Mouse (Mus musculus): Measurements from ENCODE around the gene Ppm1d. TPM values are rescaled to one million over a fixed set of nuclear protein-coding genes. Genes with fewer than 3 reads are reported as not detected.

Gene Ppm1d
- polyA plus RNA-seq, 1 experiment from 2014 or later = 21.1 TPM

DNA sequence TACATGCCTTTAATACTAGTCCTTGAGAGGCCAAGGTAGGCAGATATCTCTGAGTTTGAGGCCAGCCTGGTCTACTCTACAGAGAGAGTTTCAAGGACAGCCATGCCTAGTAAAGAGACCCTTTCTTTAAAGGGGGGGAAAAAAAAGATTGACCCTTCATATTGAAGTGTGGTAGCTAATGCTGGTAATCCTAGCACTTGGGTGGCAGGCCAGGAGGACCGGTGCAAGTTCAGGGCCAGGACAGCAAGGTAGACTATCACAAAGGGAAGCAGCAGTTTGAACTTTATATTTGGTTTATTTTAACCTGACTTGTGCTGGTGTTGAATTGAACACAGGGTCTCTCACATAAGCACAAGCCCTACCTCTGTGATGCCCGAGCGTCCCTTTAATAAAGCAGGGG, 2.3 kb downstream of the Ppm1d start:
- Histone ChIP-seq H3K27me3 (ENCODE audit: control insufficient read depth, insufficient read depth, low read length) (no peaks in the 10 kb centered on the region), H3K27ac (no peak overlapping the region), H3K4me2 (replicated peaks) (peak overlapping the region; percentile 53), H3K36me3 (replicated peaks; ENCODE audit: control insufficient read depth, insufficient read depth) (no peaks in the 10 kb centered on the region), H3K9me3 (ENCODE audit: control insufficient read depth, low read length) (no peaks in the 10 kb centered on the region), H3K9ac (peak overlapping the region; percentile 88; the same call in 1 of the 2 replicates), H3K4me1 (replicated peaks; ENCODE audit: control insufficient read depth, insufficient read depth, low read length) (peaks cover 24% of the 10 kb centered on the region), H3K4me3 (replicated peaks; ENCODE audit: low read length) (peak overlapping the region; percentile 83)
- ATAC-seq (ENCODE audit: low FRiP score) (no peak), DNase-seq (ENCODE audit: low spot score) (no peak)
- 83% methylated on average over 3 of the region's 3 CpGs for WGBS

DNA sequence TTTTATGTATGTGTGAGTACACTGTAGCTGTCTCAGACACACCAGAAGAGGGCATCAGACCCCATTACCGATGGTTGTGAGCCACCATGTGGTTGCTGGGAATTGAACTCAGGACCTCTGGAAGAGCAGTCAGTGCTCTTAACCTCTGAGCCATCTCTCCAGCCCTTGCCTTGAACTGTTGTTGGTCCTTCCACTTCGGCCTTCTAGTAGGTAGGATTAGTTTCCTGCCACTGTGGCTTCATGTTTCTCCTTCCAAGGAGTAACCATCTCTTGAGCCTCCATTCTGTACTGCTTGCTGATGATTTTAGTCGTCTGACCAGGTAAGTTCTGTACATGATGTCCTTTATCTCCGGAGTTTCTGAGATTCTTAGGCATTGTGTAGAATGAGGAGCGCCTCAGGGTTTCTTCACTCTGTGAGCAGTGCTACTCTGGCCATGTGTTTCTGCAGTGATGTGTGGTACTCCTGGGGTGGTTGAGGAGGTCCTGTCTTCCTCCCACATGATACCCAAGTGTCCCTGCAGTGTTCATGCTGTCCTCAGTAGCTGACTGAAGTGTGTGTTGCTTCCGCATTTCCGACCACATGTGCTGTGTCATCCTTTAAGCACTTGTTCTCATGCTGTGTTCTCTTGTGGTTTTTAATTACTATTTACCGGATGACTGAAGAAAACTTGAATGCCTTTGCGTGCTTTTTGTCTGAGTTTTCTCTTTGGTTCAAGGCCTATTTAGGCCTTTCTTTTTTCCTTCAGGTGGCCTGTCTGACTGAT, 12.7 kb downstream of the Ppm1d start:
- 76% methylated on average over 9 of the region's 9 CpGs for WGBS
- no peak overlapping the region for H3K9ac ChIP-seq
- ATAC-seq (ENCODE audit: low FRiP score) (no peak), DNase-seq (ENCODE audit: low spot score) (no peak)
- no peaks in the 10 kb centered on the region for H3K9me3 ChIP-seq (ENCODE audit: control insufficient read depth, low read length)
- H3K27me3 ChIP-seq (ENCODE audit: control insufficient read depth, insufficient read depth, low read length) = no peaks in the 10 kb centered on the region
- H3K4me3 ChIP-seq (replicated peaks; ENCODE audit: low read length) = no peak overlapping the region
- H3K4me2 ChIP-seq (replicated peaks) = no peak overlapping the region
- H3K4me1 ChIP-seq (replicated peaks; ENCODE audit: control insufficient read depth, insufficient read depth, low read length) = no peaks in the 10 kb centered on the region
- no peaks in the 10 kb centered on the region; the same call in none of the 2 replicates for H3K36me3 ChIP-seq (replicated peaks; ENCODE audit: control insufficient read depth, insufficient read depth)
- H3K27ac ChIP-seq = no peak overlapping the region

DNA sequence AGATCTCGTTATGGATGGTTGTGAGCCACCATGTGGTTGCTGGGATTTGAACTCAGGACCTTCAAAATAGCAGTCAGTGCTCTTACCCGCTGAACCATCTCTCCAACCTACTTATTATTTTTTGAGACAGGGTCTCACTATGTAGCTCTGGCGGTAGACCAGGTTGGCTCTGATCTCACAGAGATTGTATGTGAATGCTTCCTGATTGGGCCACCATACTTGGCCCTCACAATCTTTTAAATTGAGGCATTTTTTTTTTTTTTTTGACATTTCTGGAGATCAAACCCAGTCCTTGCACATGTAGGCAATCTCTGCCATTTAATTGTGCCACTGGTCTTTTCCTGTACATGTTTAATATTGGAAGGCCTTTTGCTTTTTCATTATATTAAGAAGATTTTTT, 17.7 kb downstream of the Ppm1d start:
- no peaks in the 10 kb centered on the region for H3K9me3 ChIP-seq (ENCODE audit: control insufficient read depth, low read length)
- ATAC-seq (ENCODE audit: low FRiP score) = no peak
- no peaks in the 10 kb centered on the region for H3K4me1 ChIP-seq (replicated peaks; ENCODE audit: control insufficient read depth, insufficient read depth, low read length)
- no peak overlapping the region for H3K4me3 ChIP-seq (replicated peaks; ENCODE audit: low read length)
- no peak overlapping the region for H3K9ac ChIP-seq
- H3K27ac ChIP-seq = no peak overlapping the region
- no peaks in the 10 kb centered on the region for H3K27me3 ChIP-seq (ENCODE audit: control insufficient read depth, insufficient read depth, low read length)
- no peak overlapping the region for H3K4me2 ChIP-seq (replicated peaks)
- no peak for DNase-seq (ENCODE audit: low spot score)
- WGBS = 94% methylated on average over 3 of the region's 3 CpGs
- peaks cover 26% of the 10 kb centered on the region for H3K36me3 ChIP-seq (replicated peaks; ENCODE audit: control insufficient read depth, insufficient read depth)

DNA sequence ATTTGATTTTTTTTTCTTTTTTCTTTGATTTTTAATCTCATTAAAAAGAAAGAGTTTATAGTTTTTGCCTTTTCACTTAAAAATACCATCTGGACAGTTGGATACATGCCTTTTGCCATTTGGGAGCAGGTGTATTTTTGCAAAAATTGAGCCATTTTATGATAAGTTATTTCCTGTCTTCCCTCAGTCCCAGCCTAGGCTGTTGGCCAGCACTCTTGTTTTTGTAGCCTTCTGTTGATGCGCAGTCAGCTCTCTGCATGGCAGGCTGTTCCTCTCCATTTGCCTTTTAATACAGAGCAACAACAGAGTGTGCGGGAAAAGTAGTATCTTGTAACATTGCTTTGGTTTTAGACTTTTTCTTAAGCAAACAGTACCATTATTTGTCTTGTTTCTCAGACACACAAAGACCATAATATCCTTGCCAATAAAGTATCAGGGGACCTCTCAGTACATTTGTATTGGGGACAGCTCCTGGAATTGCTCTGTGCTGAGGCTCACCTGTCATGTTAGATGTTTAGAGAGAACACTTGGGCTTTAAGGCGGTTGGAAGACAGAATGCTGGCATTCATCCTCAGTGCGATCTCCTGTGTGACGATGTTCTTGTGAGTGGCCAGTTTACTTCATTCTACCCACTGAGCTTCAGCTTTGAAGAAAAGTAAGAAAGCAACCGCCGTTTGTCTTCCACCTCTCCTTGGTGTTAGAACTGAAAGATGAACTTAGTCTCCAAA, 18.3 kb downstream of the Ppm1d start:
- Histone ChIP-seq H3K4me1 (replicated peaks; ENCODE audit: control insufficient read depth, insufficient read depth, low read length) (no peaks in the 10 kb centered on the region), H3K27ac (no peak overlapping the region), H3K9me3 (ENCODE audit: control insufficient read depth, low read length) (no peaks in the 10 kb centered on the region), H3K4me2 (replicated peaks) (no peak overlapping the region), H3K4me3 (replicated peaks; ENCODE audit: low read length) (no peak overlapping the region), H3K27me3 (ENCODE audit: control insufficient read depth, insufficient read depth, low read length) (no peaks in the 10 kb centered on the region), H3K36me3 (replicated peaks; ENCODE audit: control insufficient read depth, insufficient read depth) (peaks cover 32% of the 10 kb centered on the region), H3K9ac (no peak overlapping the region)
- no peak for DNase-seq (ENCODE audit: low spot score)
- 88% methylated on average over 7 of the region's 7 CpGs for WGBS
- no peak for ATAC-seq (ENCODE audit: low FRiP score)

DNA sequence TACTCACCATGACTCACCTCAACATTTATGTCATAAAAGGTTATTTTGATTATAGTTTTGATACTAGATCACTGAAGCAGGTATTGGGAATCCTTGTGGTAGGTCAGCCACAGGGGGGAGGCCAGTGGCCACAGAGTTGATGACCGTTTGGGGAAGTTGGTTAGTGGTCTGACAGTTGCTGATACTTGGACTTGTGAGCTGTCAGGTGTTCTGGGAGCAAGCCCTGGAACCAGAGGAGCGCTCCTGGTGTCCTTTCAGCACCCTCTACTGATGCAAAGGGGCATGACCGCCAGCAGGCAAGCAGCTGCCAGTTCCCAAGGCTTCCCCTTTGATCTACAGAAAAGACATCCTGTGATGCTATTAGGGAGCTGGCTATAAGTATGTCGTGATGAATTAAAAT, 23.7 kb downstream of the Ppm1d start:
- Histone ChIP-seq H3K9ac (no peak overlapping the region), H3K4me2 (replicated peaks) (no peak overlapping the region), H3K36me3 (replicated peaks; ENCODE audit: control insufficient read depth, insufficient read depth) (peaks cover 68% of the 10 kb centered on the region), H3K4me3 (replicated peaks; ENCODE audit: low read length) (no peak overlapping the region), H3K4me1 (replicated peaks; ENCODE audit: control insufficient read depth, insufficient read depth, low read length) (no peaks in the 10 kb centered on the region), H3K27me3 (ENCODE audit: control insufficient read depth, insufficient read depth, low read length) (no peaks in the 10 kb centered on the region), H3K27ac (no peak overlapping the region), H3K9me3 (ENCODE audit: control insufficient read depth, low read length) (no peaks in the 10 kb centered on the region)
- DNase-seq (ENCODE audit: low spot score) (no peak), ATAC-seq (ENCODE audit: low FRiP score) (no peak)
- 46% methylated on average over 4 of the region's 4 CpGs for WGBS

DNA sequence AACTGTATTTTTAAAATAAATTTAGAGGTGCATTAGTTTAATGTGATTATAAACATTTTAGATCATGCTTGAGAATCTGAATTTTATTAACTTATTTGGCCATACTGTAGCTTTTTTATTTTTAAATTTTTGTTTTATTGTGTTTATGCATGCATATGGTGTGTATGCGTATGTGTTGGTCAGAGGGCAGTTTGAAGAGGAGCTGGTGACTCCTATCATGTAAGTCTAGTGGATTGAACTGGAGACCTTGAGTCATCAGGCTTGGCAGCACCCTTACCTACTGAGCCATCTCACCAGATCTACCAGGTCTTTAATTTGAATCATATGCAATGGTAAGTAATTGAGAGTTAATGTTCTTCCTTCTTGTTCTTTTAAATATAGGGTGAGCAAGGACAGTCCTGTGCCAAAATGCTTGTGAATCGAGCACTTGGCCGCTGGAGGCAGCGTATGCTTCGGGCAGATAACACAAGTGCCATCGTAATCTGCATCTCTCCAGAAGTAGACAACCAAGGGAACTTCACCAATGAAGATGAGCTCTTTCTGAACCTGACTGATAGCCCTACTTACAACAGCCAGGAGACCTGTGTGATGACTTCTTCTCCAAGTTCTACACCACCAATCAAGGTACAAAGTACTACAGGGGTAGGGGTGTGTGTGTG, 28.3 kb downstream of the Ppm1d start:
- no peaks in the 10 kb centered on the region for H3K4me1 ChIP-seq (replicated peaks; ENCODE audit: control insufficient read depth, insufficient read depth, low read length)

DNA sequence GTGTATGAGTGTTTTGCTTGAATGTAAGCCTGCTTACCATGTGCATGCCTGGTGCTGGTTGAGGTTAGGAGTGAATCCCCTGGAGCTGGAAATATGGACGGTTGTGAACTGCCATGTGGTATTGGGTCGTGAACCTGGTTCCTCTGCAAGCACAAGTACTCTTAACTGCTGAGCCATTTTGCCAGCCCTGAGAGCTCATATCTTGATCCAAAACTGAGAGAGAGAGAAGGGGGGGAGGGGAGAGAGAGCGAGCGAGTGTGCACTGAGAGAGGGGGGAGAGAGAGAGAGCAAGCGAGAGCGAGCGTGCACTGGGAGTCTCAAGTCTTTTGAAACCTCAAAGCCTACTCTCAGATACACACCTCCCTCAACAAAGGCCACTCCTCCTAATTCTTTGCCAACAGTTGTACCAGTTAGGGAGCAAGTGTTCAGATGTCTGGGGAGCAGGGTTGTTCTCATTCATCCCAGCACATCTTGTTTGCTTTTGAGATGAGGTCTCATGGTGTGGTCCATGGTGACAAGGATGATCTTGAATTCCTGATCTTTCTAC, 29.1 kb downstream of the Ppm1d start:
- Histone ChIP-seq H3K9me3 (ENCODE audit: control insufficient read depth, low read length) (no peaks in the 10 kb centered on the region), H3K27ac (no peak overlapping the region), H3K4me2 (replicated peaks) (no peak overlapping the region), H3K27me3 (ENCODE audit: control insufficient read depth, insufficient read depth, low read length) (no peaks in the 10 kb centered on the region), H3K9ac (no peak overlapping the region), H3K36me3 (replicated peaks; ENCODE audit: control insufficient read depth, insufficient read depth) (peaks cover 53% of the 10 kb centered on the region), H3K4me3 (replicated peaks; ENCODE audit: low read length) (no peak overlapping the region), H3K4me1 (replicated peaks; ENCODE audit: control insufficient read depth, insufficient read depth, low read length) (no peaks in the 10 kb centered on the region)
- 93% methylated on average over 7 of the region's 7 CpGs for WGBS
- no peak for ATAC-seq (ENCODE audit: low FRiP score)
- DNase-seq (ENCODE audit: low spot score) = no peak

More for the DNA sequence above, 28.3 kb downstream of the Ppm1d start:
- Histone ChIP-seq H3K4me2 (replicated peaks) (no peak overlapping the region), H3K9ac (no peak overlapping the region), H3K27ac (no peak overlapping the region), H3K9me3 (ENCODE audit: control insufficient read depth, low read length) (no peaks in the 10 kb centered on the region), H3K4me3 (replicated peaks; ENCODE audit: low read length) (no peak overlapping the region), H3K36me3 (replicated peaks; ENCODE audit: control insufficient read depth, insufficient read depth) (peaks cover 56% of the 10 kb centered on the region), H3K27me3 (ENCODE audit: control insufficient read depth, insufficient read depth, low read length) (no peaks in the 10 kb centered on the region)
- DNase-seq (ENCODE audit: low spot score) (no peak), ATAC-seq (ENCODE audit: low FRiP score) (no peak)
- WGBS = 98% methylated on average over 6 of the region's 6 CpGs

DNA sequence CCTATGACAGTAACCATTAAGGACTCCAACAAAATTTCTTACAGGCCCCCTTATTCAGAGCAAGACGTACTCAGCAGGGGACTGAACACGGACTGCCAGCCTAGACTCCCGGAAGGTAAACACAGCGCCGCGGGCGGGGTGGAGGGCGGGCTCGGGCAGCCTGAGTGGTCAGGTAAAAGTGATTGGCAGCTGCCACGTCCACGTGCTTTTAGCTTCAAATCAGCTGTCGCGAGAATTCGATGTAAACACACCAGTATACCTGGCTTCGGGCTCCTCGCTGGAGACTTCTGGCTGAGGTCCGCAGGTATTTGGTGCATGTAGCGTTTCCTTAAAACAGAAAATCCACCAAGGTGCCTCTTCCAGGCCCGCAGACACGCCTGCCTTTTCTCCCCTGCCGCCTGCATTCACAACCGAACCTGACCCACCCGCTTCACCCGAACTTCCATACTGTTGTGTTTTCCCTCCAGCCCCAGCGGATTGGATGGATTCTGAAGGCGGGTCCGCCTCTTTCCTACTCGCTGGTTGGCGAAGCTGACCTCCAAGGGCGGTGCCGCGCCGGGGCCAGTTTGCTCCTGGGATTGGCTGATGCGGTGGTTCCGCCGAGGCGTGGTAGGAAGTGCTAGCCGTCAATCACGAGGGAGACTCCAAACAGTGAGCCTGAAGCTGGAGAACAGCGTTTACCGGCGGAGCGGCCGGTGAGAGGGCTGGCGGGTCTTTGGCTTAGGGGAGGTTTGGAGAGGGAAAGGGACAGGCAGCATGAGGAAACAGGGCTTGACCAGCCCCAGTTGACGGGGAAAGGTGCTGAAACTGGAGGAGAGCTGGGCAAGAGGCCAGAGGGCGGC, 41.7 kb downstream of the Ppm1d start, which contains the start of gene Bcas3:
Bcas3 (plus strand) TSS at position 629 of the 842 bp plus-strand sequence.
- DNase-seq (ENCODE audit: low spot score) (peak; percentile 96), ATAC-seq (ENCODE audit: low FRiP score) (peak; percentile 99)
- Histone ChIP-seq H3K36me3 (replicated peaks; ENCODE audit: control insufficient read depth, insufficient read depth) (peaks cover 10% of the 10 kb centered on the region; the same call in 1 of the 2 replicates), H3K4me3 (replicated peaks; ENCODE audit: low read length) (peak within 1 kb of the TSS; percentile 57), H3K27me3 (ENCODE audit: control insufficient read depth, insufficient read depth, low read length) (no peaks in the 10 kb centered on the region), H3K4me1 (replicated peaks; ENCODE audit: control insufficient read depth, insufficient read depth, low read length) (peaks cover 8% of the 10 kb centered on the region; the same call in 1 of the 2 replicates), H3K9ac (peak within 1 kb of the TSS; percentile 68), H3K27ac (no peak within 1 kb of the TSS), H3K9me3 (ENCODE audit: control insufficient read depth, low read length) (no peaks in the 10 kb centered on the region), H3K4me2 (replicated peaks) (peak within 1 kb of the TSS; percentile 65)
- WGBS = under 1% methylated on average over 47 of the region's 47 CpGs
